Mouse (Mus musculus) hindbrain, embryonic 11.5 days (tissue): ENCODE data around the gene Tubg1. TPM values are rescaled to one million over a fixed set of nuclear protein-coding genes. Genes with fewer than 3 reads are reported as not detected.

Experiments
- ATAC-seq: fragments of 200-750 bp; cut with Nextera tagmentation; 2 replicates; pipeline ENCODE4 v1.8.0; 2017; ENCODE audit warnings: mild to moderate bottlenecking, moderate TSS enrichment, moderate library complexity; ENCODE audit not compliant: low FRiP score
- DNase-seq: peaks from one replicate; pipeline ENCODE4 v3.0.0-alpha.2; 2015; ENCODE audit warnings: low spot score
- H3K27ac ChIP-seq: fragments of 300-500 bp; sonication (generic); 2 replicates; pipeline ENCODE4 v1.5.1; 2014; ENCODE audit warnings: mild to moderate bottlenecking, low read depth, low read length
- H3K27me3 ChIP-seq: fragments of 300-500 bp; sonication (generic); 2 replicates; pipeline ENCODE4 v1.6.1; 2014; ENCODE audit warnings: mild to moderate bottlenecking, low read length, moderate library complexity, mixed read lengths; ENCODE audit not compliant: control insufficient read depth, insufficient read depth
- H3K36me3 ChIP-seq: fragments of 300-500 bp; sonication (generic); 2 replicates; pipeline ENCODE4 v1.6.1; 2014; ENCODE audit warnings: mild to moderate bottlenecking, low read length, moderate library complexity, mixed read lengths; ENCODE audit not compliant: control insufficient read depth, insufficient read depth
- H3K4me1 ChIP-seq: fragments of 300-500 bp; sonication (generic); replicated peaks from 2 replicates; pipeline ENCODE4 v1.6.1; 2014; ENCODE audit warnings: low read length, mixed read lengths; ENCODE audit not compliant: control insufficient read depth, insufficient read depth
- H3K4me2 ChIP-seq: fragments of 300-500 bp; sonication (generic); replicated peaks from 2 replicates; pipeline ENCODE4 v1.6.1; 2014; ENCODE audit warnings: mild to moderate bottlenecking, low read depth, low read length
- H3K4me3 ChIP-seq: fragments of 300-500 bp; sonication (generic); 2 replicates; pipeline ENCODE4 v1.5.1; 2014; ENCODE audit warnings: low read depth, low read length
- H3K9ac ChIP-seq: fragments of 300-500 bp; sonication (generic); 2 replicates; pipeline ENCODE4 v1.6.1; 2014; ENCODE audit warnings: low read depth, low read length
- H3K9me3 ChIP-seq: fragments of 300-500 bp; sonication (generic); 2 replicates; pipeline ENCODE4 v1.6.1; 2016; ENCODE audit warnings: low read length; ENCODE audit not compliant: control insufficient read depth
- WGBS: fragments of 180-500 bp; shearing (Covaris S2); extraction: QIAGEN DNeasy Blood & Tissue Kit; methylation state at CpG from one replicate; pipeline ENCODE4 v1.1.7; 2014; 5-methylcytosine and 5-hydroxymethylcytosine counted together
- polyA plus RNA-seq: library from polyadenylated mRNA; unstranded; fragments of >200 nt; fragmentation: Nextera tagmentation; extraction: Ambion mirVana; gene quantifications from 2 replicates; pipeline ENCODE4 v1.2.1, GENCODE M21; 2014

The Tubg1 gene
- polyA plus RNA-seq, 1 experiment from 2014 or later = 98.6 TPM

- 0 out of 2 replicates have a peak overlapping the region, but pooled peaks have one; percentile 6 for H3K4me3 ChIP-seq
- WGBS = 50% methylated on average over 27 of the region's 27 CpGs
- DNase-seq (peak; percentile 29), ATAC-seq (no peak)
- H3K4me1 ChIP-seq = 0 out of 2 replicates have a peak, but pooled peaks cover 3% of the 10 kb centered on the region
- peak overlapping the region; percentile 3; the same call in 1 of the 2 replicates for H3K9ac ChIP-seq
- H3K36me3 ChIP-seq = no peaks in the 10 kb centered on the region
- H3K9me3 ChIP-seq = no peaks in the 10 kb centered on the region
- peak overlapping the region; percentile 22 for H3K4me2 ChIP-seq
- no peak overlapping the region for H3K27ac ChIP-seq
- H3K27me3 ChIP-seq = no peaks in the 10 kb centered on the region
Observed at GRCm38 (mm10) chr11:101140164-101140819, 20.6 kb downstream of the Tubg1 start.

GRCm38 (mm10) chr11:101141088-101141487 is 21.4 kb downstream of the Tubg1 start:
- 84% methylated on average over 8 of the region's 8 CpGs for WGBS
- ATAC-seq = no peak
- Histone ChIP-seq H3K27me3 (no peaks in the 10 kb centered on the region), H3K4me2 (no peak overlapping the region), H3K9ac (no peak overlapping the region), H3K36me3 (no peaks in the 10 kb centered on the region), H3K4me1 (0 out of 2 replicates have a peak, but pooled peaks cover 3% of the 10 kb centered on the region), H3K9me3 (no peaks in the 10 kb centered on the region), H3K4me3 (no peak overlapping the region), H3K27ac (no peak overlapping the region)
- no peak for DNase-seq

DNA sequence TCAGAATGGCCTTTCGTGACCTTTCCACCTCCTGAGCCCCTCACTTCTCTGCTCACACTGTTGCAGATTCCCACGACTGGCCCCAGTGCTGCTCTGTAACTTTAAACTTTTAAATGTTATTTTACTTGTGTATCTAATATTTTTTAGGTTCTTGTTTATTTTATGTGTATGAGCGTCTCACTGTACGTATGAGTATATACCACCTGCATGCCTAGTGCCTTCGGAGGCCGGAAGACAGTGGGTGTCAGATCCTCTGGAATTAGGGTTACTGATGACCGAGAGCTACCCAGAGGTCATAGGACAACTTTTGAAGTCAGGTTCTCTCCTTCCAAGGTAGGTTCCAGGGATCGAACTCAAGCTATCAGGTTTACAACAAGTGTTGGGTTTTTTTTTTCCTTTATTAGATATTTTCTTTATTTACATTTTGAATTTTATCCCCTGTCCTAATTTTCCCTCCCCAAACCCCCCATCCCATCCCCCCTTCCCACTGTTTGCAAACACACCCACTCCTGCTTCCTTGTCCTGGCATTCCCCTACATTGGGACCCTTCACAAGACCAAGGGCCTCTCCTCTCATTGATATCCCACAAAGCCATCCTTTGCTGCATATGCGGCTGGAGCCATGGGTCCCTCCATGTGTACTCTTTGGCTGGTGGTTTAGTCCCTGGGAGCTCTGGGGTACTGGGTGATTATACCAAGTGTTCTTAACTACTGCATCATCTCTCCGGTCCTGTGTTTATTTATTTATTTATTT is 22.7 kb downstream of the Tubg1 start:
- Histone ChIP-seq H3K4me1 (0 out of 2 replicates have a peak, but pooled peaks cover 3% of the 10 kb centered on the region), H3K9ac (no peak overlapping the region), H3K4me2 (no peak overlapping the region), H3K9me3 (no peaks in the 10 kb centered on the region), H3K4me3 (no peak overlapping the region), H3K36me3 (no peaks in the 10 kb centered on the region), H3K27ac (no peak overlapping the region), H3K27me3 (no peaks in the 10 kb centered on the region)
- WGBS = 84% methylated on average over 10 of the region's 10 CpGs
- no peak for DNase-seq
- ATAC-seq = no peak

- H3K4me1 ChIP-seq = 0 out of 2 replicates have a peak, but pooled peaks cover 3% of the 10 kb centered on the region
- peak overlapping the region; percentile 51; the same call in 1 of the 2 replicates for H3K27ac ChIP-seq
- peak; percentile 70; the same call in 1 of the 2 replicates for ATAC-seq
- H3K4me3 ChIP-seq = peak overlapping the region; percentile 19
- no peaks in the 10 kb centered on the region for H3K27me3 ChIP-seq
- peak overlapping the region; percentile 52 for H3K9ac ChIP-seq
- peak; percentile 76 for DNase-seq
- H3K4me2 ChIP-seq = peak overlapping the region; percentile 42
- no peaks in the 10 kb centered on the region for H3K36me3 ChIP-seq
- H3K9me3 ChIP-seq = no peaks in the 10 kb centered on the region
- WGBS = 19% methylated on average over 18 of the region's 19 CpGs
Observed at GRCm38 (mm10) chr11:101143338-101144225, 23.8 kb downstream of the Tubg1 start.

- no peak for ATAC-seq
- H3K36me3 ChIP-seq = no peaks in the 10 kb centered on the region
- H3K4me1 ChIP-seq = 0 out of 2 replicates have a peak, but pooled peaks cover 3% of the 10 kb centered on the region
- no peak overlapping the region for H3K9ac ChIP-seq
- H3K27ac ChIP-seq = no peak overlapping the region
- H3K4me3 ChIP-seq = no peak overlapping the region
- no peak overlapping the region for H3K4me2 ChIP-seq
- no peaks in the 10 kb centered on the region for H3K27me3 ChIP-seq
- peak; percentile 77 for DNase-seq
- H3K9me3 ChIP-seq = no peaks in the 10 kb centered on the region
- 17% methylated on average over 10 of the region's 10 CpGs for WGBS
Observed at GRCm38 (mm10) chr11:101146377-101146776, 26.6 kb downstream of the Tubg1 start.

- H3K9ac ChIP-seq = no peak overlapping the region
- no peaks in the 10 kb centered on the region for H3K9me3 ChIP-seq
- 75% methylated on average over 10 of the region's 10 CpGs for WGBS
- ATAC-seq (no peak), DNase-seq (no peak)
- no peak overlapping the region for H3K4me2 ChIP-seq
- H3K27me3 ChIP-seq = no peaks in the 10 kb centered on the region
- no peak overlapping the region for H3K4me3 ChIP-seq
- no peaks in the 10 kb centered on the region for H3K36me3 ChIP-seq
- H3K27ac ChIP-seq = no peak overlapping the region
- H3K4me1 ChIP-seq = no peaks in the 10 kb centered on the region
Observed at GRCm38 (mm10) chr11:101148751-101149150, 29.0 kb downstream of the Tubg1 start.

DNA sequence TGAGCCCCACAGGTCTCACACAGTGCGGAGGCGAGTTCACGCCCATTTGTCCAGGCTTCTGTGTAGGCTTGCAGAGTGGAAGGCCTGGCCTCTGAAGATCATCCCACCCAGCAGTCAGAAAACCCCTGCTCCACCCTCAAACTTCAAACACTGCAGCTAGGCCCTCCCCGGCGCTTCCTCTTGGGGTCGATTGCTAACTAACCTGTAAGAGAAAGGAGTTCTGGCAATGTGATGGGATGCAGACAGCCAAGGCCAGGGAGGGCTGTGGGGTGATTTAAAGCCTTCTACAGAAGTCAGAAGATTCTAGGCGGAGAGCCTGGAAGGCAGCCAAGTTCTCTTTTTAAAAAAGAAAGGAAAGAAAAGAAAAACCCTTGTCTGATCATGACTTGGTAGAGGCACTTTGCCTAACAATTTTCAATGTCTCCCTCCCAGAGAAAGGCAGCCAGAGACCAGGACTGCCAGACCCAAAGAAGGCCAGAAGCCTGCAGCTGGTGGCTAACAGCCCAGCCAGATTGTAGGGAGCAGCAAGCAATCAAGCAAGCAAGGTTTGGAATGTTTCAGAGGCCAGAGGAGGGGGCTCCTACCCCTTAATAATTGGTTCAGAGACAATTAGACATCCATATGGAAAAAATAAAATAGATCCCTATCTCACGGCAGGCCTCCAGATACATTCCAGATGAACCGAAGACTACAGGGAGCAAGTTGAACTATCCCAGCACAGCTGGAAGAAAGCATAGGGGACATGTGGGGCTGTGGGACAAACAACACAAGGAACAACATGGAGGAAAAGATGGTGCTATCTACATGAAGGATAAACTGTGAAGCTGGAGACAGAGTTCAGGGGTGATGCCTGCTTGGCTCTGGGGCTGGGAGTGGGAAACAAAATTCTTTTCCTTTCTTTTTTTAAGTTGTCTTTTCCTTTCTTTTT is 29.7 kb downstream of the Tubg1 start:
- no peaks in the 10 kb centered on the region for H3K27me3 ChIP-seq
- H3K4me2 ChIP-seq = no peak overlapping the region
- H3K4me3 ChIP-seq = no peak overlapping the region
- ATAC-seq (no peak), DNase-seq (no peak)
- no peaks in the 10 kb centered on the region for H3K36me3 ChIP-seq
- H3K27ac ChIP-seq = no peak overlapping the region
- no peaks in the 10 kb centered on the region for H3K4me1 ChIP-seq
- H3K9ac ChIP-seq = no peak overlapping the region
- WGBS = 69% methylated on average over 9 of the region's 9 CpGs
- no peaks in the 10 kb centered on the region for H3K9me3 ChIP-seq
